Mouse (Mus musculus) CH12.LX (cell line): Measurements from ENCODE around the gene Topors. TPM values are rescaled to one million over a fixed set of nuclear protein-coding genes. Genes with fewer than 3 reads are reported as not detected.
A peak's percentile ranks its signal among the peaks of the same experiment; 100 is the strongest.

Experiments used
- DNase-seq: peaks from one replicate; pipeline ENCODE4 v3.0.0-alpha.2; 2013; ENCODE audit errors: extremely low read depth
- H3K27ac ChIP-seq: 2 replicates; pipeline ENCODE4 v1.5.1; 2012; ENCODE audit warnings: low read depth, mild to moderate bottlenecking, control low read depth, moderate library complexity; ENCODE audit not compliant: insufficient read depth
- H3K27me3 ChIP-seq: replicated peaks from 2 replicates; pipeline ENCODE3; 2012; ENCODE audit warnings: inconsistent platforms
- H3K36me3 ChIP-seq, 2 experiments: replicated peaks in 1 of 2; 2 replicates each; pipeline versions ENCODE3 to v1.6.1; 2012; ENCODE audit warnings: inconsistent platforms in 1 of 2, low read length in 1 of 2, mild to moderate bottlenecking in 1 of 2, mixed read lengths in 1 of 2, moderate library complexity in 1 of 2; ENCODE audit not compliant: control insufficient read depth in 1 of 2, insufficient read depth in 1 of 2
- H3K4me1 ChIP-seq, 2 experiments: 2 replicates each; pipeline ENCODE4 v1.6.1; 2012; ENCODE audit warnings: inconsistent platforms in 1 of 2, moderate library complexity in 1 of 2; ENCODE audit not compliant: insufficient read depth in 2 of 2, control insufficient read depth in 1 of 2
- H3K4me2 ChIP-seq: 2 replicates; pipeline ENCODE4 v1.6.1; 2012; ENCODE audit warnings: low read depth, mild to moderate bottlenecking, control low read depth; ENCODE audit not compliant: poor library complexity, insufficient read depth, severe bottlenecking
- H3K4me3 ChIP-seq, 3 experiments: fragments of 150-350 bp in 1 of 3; sonication (generic) in 1 of 3; replicated peaks in 1 of 3; 2 replicates each; pipeline versions ENCODE3 to v1.5.1; 2011 to 2012; ENCODE audit warnings: low read depth in 2 of 3, low read length in 2 of 3, mild to moderate bottlenecking in 2 of 3, moderate library complexity in 2 of 3, control low read depth in 1 of 3, improper control_type of control experiment in 1 of 3, inconsistent platforms in 1 of 3, mixed read lengths in 1 of 3; ENCODE audit not compliant: poor library complexity in 1 of 3
- H3K79me2 ChIP-seq: replicated peaks from 2 replicates; pipeline ENCODE4 v1.6.1; 2012; ENCODE audit warnings: mild to moderate bottlenecking, moderate library complexity; ENCODE audit not compliant: control insufficient read depth, poor library complexity, insufficient read depth, severe bottlenecking; ENCODE audit errors: extremely low read depth
- H3K9ac ChIP-seq: 2 replicates; pipeline ENCODE4 v1.6.1; 2012; ENCODE audit warnings: low read depth, mild to moderate bottlenecking, control low read depth, moderate library complexity; ENCODE audit not compliant: insufficient read depth
- H3K9me3 ChIP-seq: replicated peaks from 2 replicates; pipeline ENCODE3; 2012; ENCODE audit warnings: low read length, inconsistent platforms, mixed read lengths
- CTCF ChIP-seq, 2 experiments: IDR thresholded peaks in 1 of 2; conservative IDR thresholded peaks in 1 of 2; 2 replicates each; pipeline ENCODE4 v1.5.1; 2011 to 2012; ENCODE audit warnings: low read depth in 2 of 2, low read length in 2 of 2, improper control_type of control experiment in 1 of 2, inconsistent platforms in 1 of 2, mild to moderate bottlenecking in 1 of 2, moderate library complexity in 1 of 2
- E2F4 ChIP-seq: IDR thresholded peaks from 2 replicates; pipeline ENCODE4 v1.6.1; 2011; ENCODE audit warnings: low read depth, low read length, improper control_type of control experiment; ENCODE audit not compliant: insufficient replicate concordance
- ELF1 ChIP-seq: IDR thresholded peaks from 2 replicates; pipeline ENCODE4 v1.6.1; 2014; ENCODE audit warnings: low read depth, mild to moderate bottlenecking, inconsistent platforms, low read length, improper control_type of control experiment
- HCFC1 ChIP-seq: IDR thresholded peaks from 2 replicates; pipeline ENCODE4 v1.6.1; 2012; ENCODE audit warnings: low read depth, mild to moderate bottlenecking, inconsistent platforms, low read length, improper control_type of control experiment
- JUND ChIP-seq: conservative IDR thresholded peaks from 2 replicates; pipeline ENCODE4 v1.6.1; 2011; ENCODE audit warnings: low read depth, low read length, improper control_type of control experiment
- MAFK ChIP-seq: IDR thresholded peaks from 2 replicates; pipeline ENCODE4 v1.6.1; 2011; ENCODE audit warnings: low read length, improper control_type of control experiment; ENCODE audit not compliant: insufficient replicate concordance
- SMC3 ChIP-seq: IDR thresholded peaks from 2 replicates; pipeline ENCODE4 v1.6.1; 2011; ENCODE audit warnings: low read depth, low read length, improper control_type of control experiment
- TBP ChIP-seq: conservative IDR thresholded peaks from 2 replicates; pipeline ENCODE4 v1.6.1; 2011; ENCODE audit warnings: low read depth, low read length, improper control_type of control experiment
- ZMIZ1 ChIP-seq: IDR thresholded peaks from 2 replicates; pipeline ENCODE4 v1.6.1; 2012; ENCODE audit warnings: low read depth, mild to moderate bottlenecking, inconsistent platforms, low read length, improper control_type of control experiment
- dilution Hi-C: fragments of 300-500 bp; cut with MboI; formaldehyde crosslinking; loops from 2 replicates; pipeline ENCODE4 v1.14.3; 2020; ENCODE audit warnings: low sequenced_read_pairs; ENCODE audit not compliant: extremely low pct_unique_long_range_greater_than_20kb, extremely low pct_ligation_motif_present
- in situ Hi-C: fragments of 300-500 bp; cut with MboI; formaldehyde crosslinking; loops from 3 replicates; pipeline ENCODE4 v1.14.3; 2019; ENCODE audit warnings: low sequenced_read_pairs, low pct_ligation_motif_present, low pct_unique_long_range_greater_than_20kb, mixed read lengths
- polyA plus RNA-seq: library from polyadenylated mRNA; unstranded; fragments of >175 nt; gene quantifications from 2 replicates; pipeline ENCODE4 v1.2.1, GENCODE M21; 2012; ENCODE audit warnings: low read depth; ENCODE audit not compliant: insufficient read length
- total RNA-seq, 2 experiments: library from RNA; depleted of rRNA; stranded (reverse); fragments of 300-350 nt in 1 of 2; fragments of >200 nt in 1 of 2; gene quantifications; 2 replicates each; pipeline ENCODE4 v1.2.3; 2012 to 2014

Topors gene
- total and polyA plus RNA-seq, 3 experiments, result 23.1 to 38.9 (median 36.1) TPM

DNA sequence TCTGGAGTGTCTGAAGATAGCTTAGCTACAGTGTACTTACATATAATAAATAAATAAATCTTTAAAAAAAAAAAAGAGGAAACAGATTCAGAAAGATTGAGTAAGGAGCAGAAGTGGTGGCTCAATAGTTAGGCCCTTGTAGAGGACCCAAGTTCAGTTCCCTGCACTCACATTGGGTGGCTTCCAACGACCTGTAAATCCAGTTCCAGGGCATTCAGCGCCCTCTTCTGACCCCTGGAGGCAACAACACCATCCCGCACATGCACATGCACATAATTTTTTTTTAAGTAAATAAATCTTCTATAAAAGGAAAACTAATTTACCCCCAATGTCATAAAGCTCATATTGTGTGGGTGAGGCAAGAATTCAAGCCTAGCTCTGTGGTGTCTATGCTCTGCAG is 51.7 kb downstream of the Topors start:
- no peaks in the 10 kb centered on the region for H3K79me2 ChIP-seq
- H3K4me1 ChIP-seq, result peaks cover 0 to 7% of the 10 kb centered on the region in 2 experiments; a peak in 2 of 4 replicates
- H3K4me3 ChIP-seq, result no peak overlapping the region
- in situ Hi-C loops, result no loop called here
- dilution Hi-C loops, result no loop called here
- H3K36me3 ChIP-seq, result peaks cover 8 to 41% of the 10 kb centered on the region in 2 experiments
- no peaks in the 10 kb centered on the region for H3K27me3 ChIP-seq
- H3K4me2 ChIP-seq, result no peak overlapping the region
- TF ChIP-seq SMC3 (peak; percentile 16; the same call in 1 of the 2 replicates), CTCF (conservative IDR thresholded peaks at IDR 0.05 in 1 of 2, IDR thresholded peaks at IDR 0.05 in 1 of 2; ENCODE audit: low read depth in 2 of 2, low read length in 2 of 2) (peak in 1 of 2 experiments; percentile 28; a peak in 2 of 4 replicates), JUND (no peak)
- TF ChIP-seq, all 38 proteins: peak for 2
- no peak overlapping the region for H3K9ac ChIP-seq
- no peak for DNase-seq
- H3K27ac ChIP-seq, result no peak overlapping the region
- H3K9me3 ChIP-seq, result no peaks in the 10 kb centered on the region

DNA sequence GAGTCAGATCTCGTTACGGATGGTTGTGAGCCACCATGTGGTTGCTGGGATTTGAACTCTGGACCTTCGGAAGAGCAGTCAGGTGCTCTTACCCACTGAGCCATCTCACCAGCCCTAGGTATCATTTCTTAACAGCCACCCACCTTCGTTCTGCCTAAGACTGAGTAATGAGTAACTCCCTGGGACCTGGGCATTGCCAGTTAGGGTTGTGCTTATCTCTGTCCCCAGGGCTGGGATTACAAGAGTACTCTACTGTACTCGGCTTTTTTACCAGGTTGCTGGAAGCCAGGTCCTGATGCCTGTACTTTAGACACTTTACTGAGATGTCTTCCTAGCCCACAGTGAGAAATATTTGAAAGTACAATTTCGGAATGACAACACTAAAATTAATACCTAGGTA is 57.5 kb downstream of the Topors start:
- TF ChIP-seq JUND (no peak), ELF1 (no peak), HCFC1 (no peak), MAFK (no peak), TBP (no peak), ZMIZ1 (no peak), E2F4 (no peak)
- TF ChIP-seq, all 38 proteins: peak for 0
- DNase-seq, result no peak
- Histone ChIP-seq H3K27me3 (no peaks in the 10 kb centered on the region), H3K27ac (no peak overlapping the region), H3K36me3 (peaks cover 15 to 42% of the 10 kb centered on the region in 2 experiments), H3K9ac (no peak overlapping the region), H3K4me3 (no peak overlapping the region), H3K4me1 (no peaks in the 10 kb centered on the region), H3K4me2 (no peak overlapping the region), H3K79me2 (no peaks in the 10 kb centered on the region), H3K9me3 (no peaks in the 10 kb centered on the region)
- in situ Hi-C loops (no loop called here), dilution Hi-C loops (no loop called here)

Other genes starting within 250 kb of the Topors start
- gene Aco1, start 126.8 kb downstream of the Topors start, total RNA-seq (2012; rRNA removed), result 23.2 and 25.0 TPM in 2 replicates
- 25.2 and 27.1 TPM in 2 replicates for gene Aco1, start 126.8 kb downstream of the Topors start, total RNA-seq (2014; rRNA removed)
- 22.3 and 24.8 TPM in 2 replicates for gene Aco1, start 126.8 kb downstream of the Topors start, polyA plus RNA-seq
- gene Ddx58, start 30.0 kb downstream of the Topors start, total RNA-seq (2012; rRNA removed), result 4.5 and 6.6 TPM in 2 replicates
- gene Ddx58, start 30.0 kb downstream of the Topors start, total RNA-seq (2014; rRNA removed), result 4.2 and 4.5 TPM in 2 replicates
- 6.4 and 7.3 TPM in 2 replicates for gene Ddx58, start 30.0 kb downstream of the Topors start, polyA plus RNA-seq
- gene Smim27, start 271 bp downstream of the Topors start, total RNA-seq (2012; rRNA removed), result 6.5 and 7.8 TPM in 2 replicates
- gene Smim27, start 271 bp downstream of the Topors start, total RNA-seq (2014; rRNA removed), result 1.6 and 2.2 TPM in 2 replicates
- gene Smim27, start 271 bp downstream of the Topors start, polyA plus RNA-seq, result 7.2 and 9.7 TPM in 2 replicates
- gene Ndufb6, start 9.6 kb upstream of the Topors start, total RNA-seq (2012; rRNA removed), result 205 and 227 TPM in 2 replicates
- 222 and 253 TPM in 2 replicates for gene Ndufb6, start 9.6 kb upstream of the Topors start, total RNA-seq (2014; rRNA removed)
- gene Ndufb6, start 9.6 kb upstream of the Topors start, polyA plus RNA-seq, result 144 and 159 TPM in 2 replicates
- gene Tmem215, start 202.3 kb upstream of the Topors start, total RNA-seq (2012; rRNA removed), result not detected in 2 replicates
- gene Tmem215, start 202.3 kb upstream of the Topors start, total RNA-seq (2014; rRNA removed), result not detected in 2 replicates
- gene Tmem215, start 202.3 kb upstream of the Topors start, polyA plus RNA-seq, result not detected in 2 replicates